In genomic region chr15:79201491-79202150, GRCm38 (mm10) we compare ENCODE assay signal across 9 mouse cellular contexts. TPM values are rescaled to one million over a fixed set of nuclear protein-coding genes. Genes with fewer than 3 reads are reported as not detected.
DNase-seq lines count a peak whose midpoint lies in the region; ATAC-seq and TF ChIP-seq lines count a peak whose summit lies in the region.
"Had no signal": no experiment of that assay in that cellular context is flagged by ENCODE, and none has a peak within 500 bp of the region (broad histone marks: within the 10 kb centered on the region; RNA-seq: fewer than 3 reads in every experiment).

No protein-coding gene starts in this region.

- intact Hi-C loops in heart, adult 2 months (cut with DNase I): no loop called here
- intact Hi-C loops in heart, postnatal 36 days (cut with DNase I): no loop called here

- TF ChIP-seq CTCF in heart, adult 2 months (IDR thresholded peaks at IDR 0.05): no peak

- no peaks in the 10 kb centered on the region for H3K79me2 ChIP-seq in heart, adult 2 months (replicated peaks; ENCODE audit: control insufficient read depth, insufficient read depth, low read length)

- peak overlapping the region; percentile 26 for H3K4me2 ChIP-seq in forebrain, embryonic 12.5 days
- peak overlapping the region; percentile 17; the same call in 1 of the 2 replicates for H3K4me2 ChIP-seq in limb, embryonic 11.5 days (ENCODE audit: low read depth, severe bottlenecking)
- no peak overlapping the region for H3K4me2 ChIP-seq in stomach, embryonic 14.5 days (replicated peaks; ENCODE audit: low read depth, low read length)
- H3K4me2 ChIP-seq: liver, embryonic 15.5 days had no signal

- WGBS in forebrain, embryonic 12.5 days: 11% methylated on average over 13 of the region's 13 CpGs
- 26% methylated on average over 13 of the region's 13 CpGs for WGBS in limb, embryonic 11.5 days
- WGBS in stomach, embryonic 14.5 days: 24% methylated on average over 13 of the region's 13 CpGs
- WGBS in heart, adult 2 months: 38% methylated on average over 13 of the region's 13 CpGs

- H3K9ac ChIP-seq in forebrain, embryonic 12.5 days: no peak overlapping the region
- peak overlapping the region; percentile 8 for H3K9ac ChIP-seq in limb, embryonic 11.5 days (ENCODE audit: low read length)
- no peak overlapping the region for H3K9ac ChIP-seq in stomach, embryonic 14.5 days (replicated peaks; ENCODE audit: low read depth, low read length)
- no peak overlapping the region for H3K9ac ChIP-seq in heart, adult 2 months (ENCODE audit: low read depth, low read length)
- H3K9ac ChIP-seq: liver, embryonic 15.5 days had no signal

- no peak for TF ChIP-seq POLR2A in heart, adult 2 months (IDR thresholded peaks at IDR 0.05; ENCODE audit: insufficient read depth, low read depth, low read length)

- ATAC-seq in forebrain, embryonic 12.5 days (ENCODE audit: low FRiP score): peak; percentile 76
- peak; percentile 61; the same call in 1 of the 2 replicates for ATAC-seq in limb, embryonic 11.5 days (ENCODE audit: insufficient number of reproducible peaks, low FRiP score, low TSS enrichment, low read depth)
- ATAC-seq in stomach, embryonic 14.5 days (ENCODE audit: insufficient number of reproducible peaks, insufficient read depth, low FRiP score, low read depth): peak; percentile 33; the same call in 1 of the 2 replicates

- no peak for TF ChIP-seq EP300 in heart, adult 2 months (IDR thresholded peaks at IDR 0.05; ENCODE audit: insufficient read depth, low read depth, low read length)

- H3K27ac ChIP-seq in forebrain, embryonic 12.5 days: peak overlapping the region; percentile 82
- peak overlapping the region; percentile 37; the same call in 1 of the 2 replicates for H3K27ac ChIP-seq in limb, embryonic 11.5 days (replicated peaks; ENCODE audit: low read depth, low read length)
- no peak overlapping the region for H3K27ac ChIP-seq in stomach, embryonic 14.5 days (ENCODE audit: low read length)
- H3K27ac ChIP-seq in heart, adult 2 months: no peak overlapping the region
- H3K27ac ChIP-seq: liver, embryonic 15.5 days had no signal

- H3K27me3 ChIP-seq in forebrain, embryonic 12.5 days: no peaks in the 10 kb centered on the region
- no peaks in the 10 kb centered on the region for H3K27me3 ChIP-seq in limb, embryonic 11.5 days (ENCODE audit: control insufficient read depth, insufficient read depth, low read length)
- no peaks in the 10 kb centered on the region for H3K27me3 ChIP-seq in stomach, embryonic 14.5 days (ENCODE audit: control insufficient read depth, insufficient read depth, low read length)
- H3K27me3 ChIP-seq in heart, adult 2 months (ENCODE audit: control insufficient read depth, insufficient read depth, low read length): no peaks in the 10 kb centered on the region

- no peaks in the 10 kb centered on the region for H3K9me3 ChIP-seq in forebrain, embryonic 12.5 days
- no peaks in the 10 kb centered on the region for H3K9me3 ChIP-seq in limb, embryonic 11.5 days (ENCODE audit: control insufficient read depth, low read length)
- no peaks in the 10 kb centered on the region for H3K9me3 ChIP-seq in stomach, embryonic 14.5 days (ENCODE audit: control insufficient read depth, low read depth, low read length)
- H3K9me3 ChIP-seq: liver, embryonic 15.5 days had no signal

- H3K36me3 ChIP-seq in forebrain, embryonic 12.5 days (replicated peaks): no peaks in the 10 kb centered on the region
- no peaks in the 10 kb centered on the region for H3K36me3 ChIP-seq in limb, embryonic 11.5 days (ENCODE audit: control insufficient read depth, insufficient read depth, low read length)
- H3K36me3 ChIP-seq in stomach, embryonic 14.5 days (ENCODE audit: control insufficient read depth, insufficient read depth, low read length): no peaks in the 10 kb centered on the region
- H3K36me3 ChIP-seq in heart, adult 2 months (ENCODE audit: control insufficient read depth, insufficient read depth, low read length): no peaks in the 10 kb centered on the region
- H3K36me3 ChIP-seq: liver, embryonic 15.5 days had no signal

- H3K4me1 ChIP-seq in forebrain, embryonic 12.5 days: peaks cover 29% of the 10 kb centered on the region
- H3K4me1 ChIP-seq in limb, embryonic 11.5 days (ENCODE audit: control insufficient read depth, insufficient read depth, low read length): peaks cover 12% of the 10 kb centered on the region
- peaks cover 10% of the 10 kb centered on the region for H3K4me1 ChIP-seq in stomach, embryonic 14.5 days (ENCODE audit: control insufficient read depth, insufficient read depth, low read length)
- H3K4me1 ChIP-seq in heart, adult 2 months (ENCODE audit: control insufficient read depth, insufficient read depth, low read length): no peaks in the 10 kb centered on the region

- DNase-seq in left cerebral cortex, adult 11 months (ENCODE audit: low spot score): peak; percentile 27
- no peak for DNase-seq in left cerebral cortex, adult 8-10 months (ENCODE audit: low spot score in 2 of 2)
- DNase-seq in limb, embryonic 11.5 days (ENCODE audit: low spot score): peak; percentile 41
- DNase-seq in heart, adult 2 months: no peak
- DNase-seq in spleen, postnatal 4 days (ENCODE audit: low spot score in 2 of 2): no peak
- DNase-seq in heart, postnatal 36 days: no peak

- no peak overlapping the region for H3K4me3 ChIP-seq in forebrain, embryonic 12.5 days (replicated peaks)
- no peak overlapping the region for H3K4me3 ChIP-seq in limb, embryonic 11.5 days (ENCODE audit: low read depth, low read length)
- H3K4me3 ChIP-seq in stomach, embryonic 14.5 days (ENCODE audit: low read depth, low read length): no peak overlapping the region
- no peak overlapping the region for H3K4me3 ChIP-seq in heart, adult 2 months
- H3K4me3 ChIP-seq: liver, embryonic 15.5 days had no signal

RNA-seq across cellular contexts. Expression of gene Pick1, which starts 27.4 kb away (rescaled TPM):
- 10 to 100 TPM; 47.2 to 56.8 (median 52.7) TPM for total RNA-seq in left cerebral cortex, adult 8-10 months (2022)
- 64.5 and 67.5 TPM in 2 replicates for polyA plus RNA-seq in forebrain, embryonic 12.5 days (2016; fragmentation: Nextera tagmentation; extraction: Ambion mirVana)
- 23.6 and 25.0 TPM in 2 replicates for polyA plus RNA-seq in limb, embryonic 11.5 days (2014; fragmentation: Nextera tagmentation; extraction: Ambion mirVana)
- polyA plus RNA-seq in stomach, embryonic 14.5 days (2014; fragmentation: Nextera tagmentation; extraction: Ambion mirVana): 28.7 and 33.1 TPM in 2 replicates
- total RNA-seq in heart, adult 2 months (2021): 10 to 100 TPM; 21.3 to 24.0 TPM
- 27.7 and 35.5 TPM in 2 replicates for polyA plus RNA-seq in heart, adult 2 months (2012; rRNA removed)
- total RNA-seq in heart, postnatal 36 days (2021): 10 to 100 TPM; 22.4 to 24.1 TPM

RNA-seq across cellular contexts. Expression of gene Gm49486, which starts 27.6 kb away (rescaled TPM):
- total RNA-seq in left cerebral cortex, adult 8-10 months (2022): 1 to 10 TPM in 1 of 4 experiments, under 1 TPM in 3; 0.18 to 1.2 (median 0.63) TPM
- 0.49 and 0.72 TPM in 2 replicates for polyA plus RNA-seq in forebrain, embryonic 12.5 days (2016; fragmentation: Nextera tagmentation; extraction: Ambion mirVana)
- polyA plus RNA-seq in limb, embryonic 11.5 days (2014; fragmentation: Nextera tagmentation; extraction: Ambion mirVana): 0.43 and 0.47 TPM in 2 replicates
- polyA plus RNA-seq in stomach, embryonic 14.5 days (2014; fragmentation: Nextera tagmentation; extraction: Ambion mirVana): 0.93 and 1.3 TPM in 2 replicates
- total RNA-seq in heart, adult 2 months (2021): 1 to 10 TPM in 1 of 2 experiments, under 1 TPM in 1; 0.61 to 1.4 TPM
- 0.39 and 0.59 TPM in 2 replicates for polyA plus RNA-seq in heart, adult 2 months (2012; rRNA removed)
- total RNA-seq in heart, postnatal 36 days (2021): under 1 TPM; 0.89 to 0.95 TPM
- polyA plus RNA-seq: liver, embryonic 15.5 days had no signal

RNA-seq across cellular contexts. Expression of gene Sox10, which starts 36.6 kb away (rescaled TPM):
- 10 to 100 TPM; 30.5 to 36.3 (median 32.6) TPM for total RNA-seq in left cerebral cortex, adult 8-10 months (2022)
- 1.5 and 2.4 TPM in 2 replicates for polyA plus RNA-seq in forebrain, embryonic 12.5 days (2016; fragmentation: Nextera tagmentation; extraction: Ambion mirVana)
- 3.5 and 3.9 TPM in 2 replicates for polyA plus RNA-seq in limb, embryonic 11.5 days (2014; fragmentation: Nextera tagmentation; extraction: Ambion mirVana)
- polyA plus RNA-seq in stomach, embryonic 14.5 days (2014; fragmentation: Nextera tagmentation; extraction: Ambion mirVana): 16.8 TPM in 2 replicates
- total RNA-seq in heart, adult 2 months (2021): 1 to 10 TPM; 1.1 to 1.3 TPM
- 4.5 and 4.9 TPM in 2 replicates for polyA plus RNA-seq in heart, adult 2 months (2012; rRNA removed)
- 1 to 10 TPM; 1.4 to 1.6 TPM for total RNA-seq in heart, postnatal 36 days (2021)

RNA-seq across cellular contexts. Expression of gene Slc16a8, which starts 52.9 kb away (rescaled TPM):
- under 1 TPM in 3 of 4 experiments, not detected in 1; 0.53 to 0.91 (median 0.57) TPM for total RNA-seq in left cerebral cortex, adult 8-10 months (2022)
- 0.32 and 0.33 TPM in 2 replicates for polyA plus RNA-seq in forebrain, embryonic 12.5 days (2016; fragmentation: Nextera tagmentation; extraction: Ambion mirVana)
- polyA plus RNA-seq in limb, embryonic 11.5 days (2014; fragmentation: Nextera tagmentation; extraction: Ambion mirVana): not detected in 2 replicates
- 0.18 and 0.19 TPM in 2 replicates for polyA plus RNA-seq in stomach, embryonic 14.5 days (2014; fragmentation: Nextera tagmentation; extraction: Ambion mirVana)
- total RNA-seq in heart, adult 2 months (2021): under 1 TPM; 0.16 to 0.39 TPM
- polyA plus RNA-seq in heart, adult 2 months (2012; rRNA removed): 0.12 and 0.57 TPM in 2 replicates
- total RNA-seq in heart, postnatal 36 days (2021): under 1 TPM; 0.53 to 0.62 TPM
- polyA plus RNA-seq: liver, embryonic 15.5 days had no signal

Comparison
In these comparisons a context has a peak if more than half of its experiments do, and no peak if none do; other contexts are left out.
1. DNase-seq: peak in left cerebral cortex, adult 11 months (single experiment) and limb, embryonic 11.5 days (single experiment); none in left cerebral cortex, adult 8-10 months (0 of 2), heart, adult 2 months (0 of 2), spleen, postnatal 4 days (0 of 2) and heart, postnatal 36 days (0 of 2).
2. H3K27ac ChIP-seq: peak in forebrain, embryonic 12.5 days (single experiment) and limb, embryonic 11.5 days (single experiment); none in stomach, embryonic 14.5 days (single experiment) and heart, adult 2 months (single experiment).
3. Peak in every context shown above with its lines, with median percentiles within 50 percentile points of each other: ATAC-seq.